Mouse (Mus musculus) ES-Bruce4 (cell line): ENCODE results near the gene Umad1.

Experiments
- CTCF ChIP-seq: IDR thresholded peaks from one replicate; pipeline ENCODE4 v1.8.1; 2011; ENCODE audit warnings: low read depth, low read length
- EP300 ChIP-seq: IDR thresholded peaks from 2 replicates; pipeline ENCODE4 v1.6.1; 2011; ENCODE audit warnings: low read depth, low read length; ENCODE audit not compliant: insufficient read depth

DNA sequence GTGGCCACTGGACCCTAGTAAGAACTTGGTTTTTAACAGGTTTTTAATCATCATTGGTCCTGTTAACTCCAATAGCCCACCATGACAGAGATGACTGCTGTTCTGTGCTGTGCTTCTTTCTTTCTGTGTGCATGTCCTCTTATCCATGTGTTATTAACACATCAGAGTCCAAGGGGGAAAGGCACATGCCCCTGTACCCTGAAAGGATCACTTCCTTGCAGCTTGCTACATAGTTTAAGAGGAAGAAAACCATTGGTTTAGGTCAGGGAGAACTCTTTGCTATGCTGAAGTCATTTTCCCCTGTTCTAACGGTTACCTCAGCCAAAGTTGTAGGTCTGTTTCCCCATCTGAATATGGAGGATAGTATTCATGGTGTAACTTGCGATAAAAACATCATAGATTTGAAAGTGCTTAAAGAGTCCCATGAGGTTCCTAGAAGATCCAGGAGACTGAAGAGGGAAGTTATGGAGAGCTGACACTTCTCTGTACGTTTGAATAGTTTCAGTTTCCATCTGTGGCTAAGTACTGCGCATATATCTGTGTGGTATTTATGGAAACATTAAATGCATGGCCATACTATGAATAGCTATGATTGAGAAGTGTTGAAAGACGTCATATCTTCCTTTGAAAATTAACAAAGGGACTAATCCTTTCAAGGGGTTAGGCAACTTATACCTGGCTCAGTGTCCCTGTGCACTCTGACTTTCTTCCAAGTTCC is 236.2 kb downstream of the Umad1 start:
- TF ChIP-seq EP300 (no peak), CTCF (no peak)
